Mouse (Mus musculus): ENCODE data around the gene Gm28635. TPM values are rescaled to one million over a fixed set of nuclear protein-coding genes. Genes with fewer than 3 reads are reported as not detected.

Gm28635 gene
- polyA plus RNA-seq, 1 experiment from 2014 or later = not detected

DNA sequence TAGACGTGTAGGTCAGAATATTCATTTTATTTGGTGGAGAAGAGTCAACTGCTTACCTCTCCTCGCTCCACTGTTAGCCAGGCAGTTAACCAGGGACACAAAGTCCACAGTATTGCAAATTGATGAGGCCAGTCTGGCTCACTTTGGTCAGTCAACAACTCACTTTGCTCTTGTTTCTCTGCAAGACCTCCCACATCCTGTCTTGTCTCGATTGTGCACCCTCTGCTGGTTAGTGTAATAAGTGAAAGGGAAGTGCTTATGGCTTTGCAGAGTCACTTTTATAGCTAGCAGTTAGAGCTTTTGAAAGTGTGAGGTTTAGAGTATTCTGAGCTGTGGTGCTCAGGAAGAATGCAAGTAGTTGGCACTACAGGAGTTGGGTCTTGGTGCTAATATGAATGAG is 17.6 kb downstream of the Gm28635 start:
- peak; percentile 85 for ATAC-seq
- peak; percentile 72 for TF ChIP-seq CTCF (IDR thresholded peaks at IDR 0.05)
- in situ Hi-C loops (cut with MboI; ENCODE audit: low pct_unique_long_range_greater_than_20kb) = loop anchor here (5.0 kb wide), 1 partner anchor 178 kb away; no protein-coding TSS in a partner anchor
- no peaks in the 10 kb centered on the region for H3K27me3 ChIP-seq
- CTCF ChIA-PET = interaction anchor here (0.6 to 3.8 kb wide), 14 partner anchors 9 to 203 kb away, joined by 3 to 44 read pairs (median 5); partner anchors contain the start of gene Ctnnd1
- POLR2A ChIA-PET = no interaction called here
- no peak for DNase-seq (ENCODE audit: low read depth, low spot score)

DNA sequence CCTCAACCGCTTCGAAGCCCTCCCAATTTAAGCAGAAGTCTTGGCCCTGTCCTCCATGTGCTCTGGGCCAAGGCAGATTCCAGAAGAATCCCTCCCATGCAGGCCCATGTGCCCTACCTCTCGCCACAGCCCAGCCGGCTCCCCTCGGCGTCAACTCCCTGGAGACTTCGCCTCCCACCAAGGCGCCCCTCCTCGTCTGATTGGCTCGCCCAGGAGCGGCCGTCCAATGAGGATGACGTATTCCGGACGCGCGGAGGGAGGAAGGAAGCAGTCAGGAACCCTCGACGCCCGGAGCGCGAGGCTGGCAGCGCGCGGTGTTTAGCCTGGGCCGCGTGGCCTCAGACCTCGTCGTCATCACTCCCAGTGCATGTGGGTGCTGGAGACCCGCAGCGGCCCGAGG is 19.0 kb downstream of the Gm28635 start, which contains the start of gene Btbd18:
Btbd18 (plus strand) TSS at position 274 of the 400 bp plus-strand sequence.
- in situ Hi-C loops (cut with MboI; ENCODE audit: low pct_unique_long_range_greater_than_20kb) = no loop called here
- TF ChIP-seq CTCF (IDR thresholded peaks at IDR 0.05) = no peak
- ChIA-PET CTCF (no interaction called here), POLR2A (no interaction called here)
- no peaks in the 10 kb centered on the region for H3K27me3 ChIP-seq
- no peak for DNase-seq (ENCODE audit: low read depth, low spot score)
- ATAC-seq = no peak

DNA sequence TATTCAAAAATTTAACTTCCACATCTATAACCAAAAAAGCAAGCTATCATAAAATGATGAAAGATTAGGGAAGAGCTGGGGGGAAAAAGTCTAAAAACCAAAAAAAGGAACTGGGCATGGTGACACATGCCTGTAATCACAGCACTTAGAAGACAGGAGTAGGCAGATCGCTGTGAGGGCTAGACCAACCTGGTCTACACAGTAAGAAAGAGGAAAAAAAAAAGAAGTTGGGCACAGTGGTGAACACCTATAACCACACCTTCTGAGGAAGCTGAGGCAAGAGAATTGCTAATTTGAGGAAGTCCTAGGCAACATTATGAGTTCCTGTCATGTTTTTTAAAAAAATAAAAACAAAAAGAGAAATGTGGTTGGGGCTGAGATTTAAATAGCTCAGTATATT is 22.0 kb downstream of the Gm28635 start:
- ATAC-seq (no peak), DNase-seq (ENCODE audit: low read depth, low spot score) (no peak)
- H3K27me3 ChIP-seq = no peaks in the 10 kb centered on the region
- ChIA-PET CTCF (interaction anchor here (0.7 to 8.7 kb wide), 6 partner anchors 9 to 201 kb away, joined by 3 to 77 read pairs (median 4); partner anchors contain the start of gene Selenoh), POLR2A (no interaction called here)
- in situ Hi-C loops (cut with MboI; ENCODE audit: low pct_unique_long_range_greater_than_20kb) = no loop called here
- no peak for TF ChIP-seq CTCF (IDR thresholded peaks at IDR 0.05)

DNA sequence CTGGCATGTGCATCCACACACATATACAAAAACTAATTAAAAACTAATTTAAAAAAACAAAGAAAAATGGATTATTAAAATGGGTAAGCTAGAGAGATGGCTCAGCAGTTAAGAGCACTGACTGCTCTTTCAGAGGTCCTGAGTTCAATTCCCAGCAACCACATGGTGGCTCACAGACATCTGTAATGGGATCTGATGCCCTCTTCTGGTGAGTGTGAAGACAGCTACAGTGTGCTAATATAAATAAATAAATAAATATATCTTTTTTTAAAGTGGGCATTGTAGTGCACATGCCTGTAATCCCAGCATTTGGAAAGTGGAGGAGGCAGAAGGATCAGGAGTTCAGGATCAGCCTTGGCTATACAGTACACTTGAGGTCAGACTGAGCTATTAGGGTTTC is 24.5 kb downstream of the Gm28635 start:
- H3K27me3 ChIP-seq = no peaks in the 10 kb centered on the region
- CTCF ChIA-PET = interaction anchor here (0.7 to 8.7 kb wide), 9 partner anchors 8 to 36 kb away, joined by 3 to 77 read pairs (median 4); no protein-coding TSS in a partner anchor
- no peak for DNase-seq (ENCODE audit: low read depth, low spot score)
- POLR2A ChIA-PET = no interaction called here
- TF ChIP-seq CTCF (IDR thresholded peaks at IDR 0.05) = peak; percentile 70
- in situ Hi-C loops (cut with MboI; ENCODE audit: low pct_unique_long_range_greater_than_20kb) = loop anchor here (5.0 kb wide), 1 partner anchor 36 kb away; no protein-coding TSS in a partner anchor
- no peak for ATAC-seq

- in situ Hi-C loops (cut with MboI; ENCODE audit: low pct_unique_long_range_greater_than_20kb) = loop anchor here (5.0 kb wide), 1 partner anchor 33 kb away; no protein-coding TSS in a partner anchor
- peak; percentile 99 for ATAC-seq
- peak; percentile 83 for DNase-seq (ENCODE audit: low read depth, low spot score)
- ChIA-PET CTCF (interaction anchor here (0.9 to 8.7 kb wide), 8 partner anchors 9 to 68 kb away, joined by 3 to 77 read pairs (median 4); no protein-coding TSS in a partner anchor), POLR2A (interaction anchor here (0.6 to 2.1 kb wide), 10 partner anchors 14 to 1029 kb away, joined by 3 to 8 read pairs (median 4); no protein-coding TSS in a partner anchor)
- no peaks in the 10 kb centered on the region for H3K27me3 ChIP-seq
- peak; percentile 20 for TF ChIP-seq CTCF (IDR thresholded peaks at IDR 0.05)
These were observed 27.2 kb downstream of the Gm28635 start, which contains the start of gene Ctnnd1 for GRCm38 (mm10) chr2:84650464-84651195. Gene Ctnnd1 (minus strand): TSS chr2:84650765.

DNA sequence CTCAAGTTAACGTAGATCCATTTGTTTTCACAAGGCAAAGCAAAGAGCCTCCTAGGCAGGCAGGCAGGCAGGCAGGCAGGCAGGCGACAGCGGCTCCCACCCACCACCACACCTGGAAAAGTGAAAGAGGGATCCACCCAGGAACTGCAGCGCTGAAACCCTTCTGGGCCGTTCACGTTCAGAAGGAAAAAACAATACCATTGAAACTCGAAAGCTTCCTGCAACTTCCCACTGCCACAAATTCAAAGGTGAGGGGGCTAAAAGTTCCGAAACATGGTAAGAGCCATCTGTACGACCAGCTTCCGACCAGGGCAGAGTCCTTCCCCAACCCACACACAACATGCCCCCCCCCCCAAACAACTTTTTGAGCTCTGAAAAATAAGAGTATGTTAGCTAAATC is 28.2 kb downstream of the Gm28635 start:
- POLR2A ChIA-PET = interaction anchor here (0.7 to 2.1 kb wide), 6 partner anchors 11 to 66 kb away, joined by 3 to 8 read pairs (median 4); no protein-coding TSS in a partner anchor
- CTCF ChIA-PET = interaction anchor here (0.9 to 8.7 kb wide), 5 partner anchors 8 to 32 kb away, joined by 3 to 77 read pairs (median 4); no protein-coding TSS in a partner anchor
- in situ Hi-C loops (cut with MboI; ENCODE audit: low pct_unique_long_range_greater_than_20kb) = loop anchor here (5.0 kb wide), 1 partner anchor 32 kb away; no protein-coding TSS in a partner anchor
- no peak for ATAC-seq
- TF ChIP-seq CTCF (IDR thresholded peaks at IDR 0.05) = no peak
- no peak for DNase-seq (ENCODE audit: low read depth, low spot score)
- no peaks in the 10 kb centered on the region for H3K27me3 ChIP-seq

DNA sequence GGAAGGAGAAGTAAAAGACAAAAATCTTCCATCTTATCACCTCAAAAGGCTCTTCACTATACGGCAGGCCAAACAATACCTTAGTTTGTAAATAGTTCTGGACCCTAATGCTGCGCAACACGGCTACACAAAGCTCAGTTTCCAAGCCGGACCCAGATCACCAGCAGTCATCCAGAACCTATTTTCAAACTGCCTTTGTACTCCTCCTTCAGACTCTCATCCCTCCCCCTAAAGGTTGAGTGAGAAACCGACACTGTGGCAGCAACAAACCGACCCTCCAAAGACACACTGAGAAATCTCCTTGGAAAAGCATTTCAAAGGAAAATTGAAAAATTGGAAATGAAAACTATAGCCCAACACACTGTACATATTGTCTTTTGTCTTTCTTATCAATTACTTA is 29.5 kb downstream of the Gm28635 start:
- peak; percentile 38 for TF ChIP-seq CTCF (IDR thresholded peaks at IDR 0.05)
- POLR2A ChIA-PET = interaction anchor here (2.6 kb wide), 1 partner anchor 10 kb away, joined by 9 read pairs; no protein-coding TSS in a partner anchor

DNA sequence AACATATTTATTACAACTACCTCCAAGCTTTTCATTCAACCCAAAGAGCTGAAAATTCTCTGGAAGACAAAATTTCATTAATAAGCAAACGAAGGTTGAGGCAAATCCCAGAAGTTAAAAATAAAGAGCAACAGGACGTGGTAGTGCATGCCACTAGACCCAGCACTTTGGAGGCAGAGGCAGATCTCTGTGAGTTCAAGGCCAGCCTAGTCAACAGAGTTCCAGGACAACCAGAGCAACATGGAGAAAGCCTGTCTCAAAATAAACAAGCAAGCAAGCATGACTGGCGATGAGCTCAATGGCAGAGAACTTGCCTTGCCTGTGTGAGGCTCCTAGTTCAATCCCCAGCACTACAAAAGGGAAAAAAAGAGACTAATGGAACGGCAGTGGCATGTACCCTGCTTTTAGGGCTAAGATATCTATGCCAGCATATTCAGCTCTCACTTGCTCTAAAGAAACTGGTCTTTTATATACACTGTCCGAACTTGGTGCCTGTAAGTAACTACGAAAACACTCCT is 30.7 kb downstream of the Gm28635 start:
- no peak for ATAC-seq
- no peak for TF ChIP-seq CTCF (IDR thresholded peaks at IDR 0.05)
- no peak for DNase-seq (ENCODE audit: low read depth, low spot score)
- CTCF ChIA-PET = interaction anchor here (1.0 to 2.6 kb wide), 6 partner anchors 8 to 32 kb away, joined by 3 to 17 read pairs (median 4); no protein-coding TSS in a partner anchor
- POLR2A ChIA-PET = interaction anchor here (2.6 kb wide), 1 partner anchor 8 kb away, joined by 9 read pairs; no protein-coding TSS in a partner anchor
- no peaks in the 10 kb centered on the region for H3K27me3 ChIP-seq
- in situ Hi-C loops (cut with MboI; ENCODE audit: low pct_unique_long_range_greater_than_20kb) = no loop called here

More for the DNA sequence above, 29.5 kb downstream of the Gm28635 start:
- in situ Hi-C loops (cut with MboI; ENCODE audit: low pct_unique_long_range_greater_than_20kb) = no loop called here
- no peak for DNase-seq (ENCODE audit: low read depth, low spot score)
- CTCF ChIA-PET = interaction anchor here (0.8 to 2.6 kb wide), 6 partner anchors 9 to 200 kb away, joined by 3 to 17 read pairs (median 3); no protein-coding TSS in a partner anchor
- ATAC-seq = no peak
- no peaks in the 10 kb centered on the region for H3K27me3 ChIP-seq

DNA sequence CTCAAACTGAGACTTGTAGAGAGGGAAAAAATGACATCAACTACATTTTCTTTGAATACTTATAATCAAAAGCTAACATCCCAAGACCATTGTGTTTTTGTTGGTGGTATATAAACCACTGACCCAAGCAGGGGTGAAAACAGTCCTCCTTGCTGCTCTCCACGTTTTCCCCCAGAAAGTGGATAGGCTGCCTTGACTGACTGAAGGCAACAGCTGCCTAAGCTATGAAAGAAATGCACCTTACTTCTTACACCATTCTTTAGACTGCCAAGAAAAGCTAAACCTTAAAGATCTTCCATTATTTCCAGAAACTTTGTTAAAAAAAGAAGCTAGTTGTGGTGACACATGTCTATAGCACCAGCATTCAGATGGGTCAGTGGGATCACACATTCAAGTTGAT is 31.7 kb downstream of the Gm28635 start:
- DNase-seq (ENCODE audit: low read depth, low spot score) (no peak), ATAC-seq (no peak)
- in situ Hi-C loops (cut with MboI; ENCODE audit: low pct_unique_long_range_greater_than_20kb) = no loop called here
- POLR2A ChIA-PET = no interaction called here
- TF ChIP-seq CTCF (IDR thresholded peaks at IDR 0.05) = no peak
- H3K27me3 ChIP-seq = no peaks in the 10 kb centered on the region
- CTCF ChIA-PET = interaction anchor here (1.5 to 1.7 kb wide), 2 partner anchors 11 to 29 kb away, joined by 4 read pairs; no protein-coding TSS in a partner anchor

GRCm38 (mm10) chr2:84640833-84641232 is 37.0 kb downstream of the Gm28635 start:
- no peak for ATAC-seq

More at GRCm38 (mm10) chr2:84640833-84641232, 37.0 kb downstream of the Gm28635 start:
- CTCF ChIA-PET = interaction anchor here (1.3 to 1.8 kb wide), 2 partner anchors 10 to 13 kb away, joined by 3 to 5 read pairs; partner anchors contain the start of gene Ctnnd1
- POLR2A ChIA-PET = interaction anchor here (1.1 kb wide), 1 partner anchor 9 kb away, joined by 4 read pairs; no protein-coding TSS in a partner anchor
- TF ChIP-seq CTCF (IDR thresholded peaks at IDR 0.05) = no peak
- H3K27me3 ChIP-seq = no peaks in the 10 kb centered on the region
- DNase-seq (ENCODE audit: low read depth, low spot score) = no peak
- in situ Hi-C loops (cut with MboI; ENCODE audit: low pct_unique_long_range_greater_than_20kb) = no loop called here
